Mouse (Mus musculus): ENCODE data around the gene Olfr763.
"Not testable (repeated sequence)": the region's sequence is repeated elsewhere in the genome, so short reads cannot be mapped to it uniquely, and the experiment has no call there.

Olfr763 gene

DNA sequence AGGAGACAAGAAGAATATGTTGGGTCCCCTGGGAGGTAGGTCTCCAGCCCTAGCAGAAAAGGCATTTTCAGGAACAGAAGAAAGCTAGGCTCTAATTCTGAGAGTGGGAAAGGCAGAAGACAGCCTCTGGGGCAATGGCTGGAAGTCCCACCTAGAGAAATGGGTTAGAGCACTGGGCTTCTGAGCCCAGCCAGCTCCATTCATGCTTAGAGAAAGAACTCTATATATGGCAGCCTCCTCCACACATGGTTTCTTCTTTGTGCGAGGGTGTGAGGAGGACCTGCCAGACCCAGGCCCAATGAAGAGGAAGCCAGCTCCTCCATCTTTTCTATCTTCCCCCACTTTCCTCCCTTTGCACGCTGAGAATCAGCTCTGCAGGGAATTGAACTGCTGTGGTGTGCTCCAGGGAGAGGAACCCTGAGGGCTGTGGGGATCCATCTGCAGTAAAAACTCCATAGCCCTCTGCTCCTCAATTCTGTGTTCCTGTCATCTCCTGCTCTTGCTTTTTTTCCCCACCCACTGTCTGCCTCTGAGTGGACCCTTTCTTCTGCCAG lies at the start of gene Olfr763:
Gene Olfr763 (plus strand): TSS at position 504 of the 554 bp plus-strand sequence.
- DNase-seq (ENCODE audit: low spot score in 2 of 2) = no peak

DNA sequence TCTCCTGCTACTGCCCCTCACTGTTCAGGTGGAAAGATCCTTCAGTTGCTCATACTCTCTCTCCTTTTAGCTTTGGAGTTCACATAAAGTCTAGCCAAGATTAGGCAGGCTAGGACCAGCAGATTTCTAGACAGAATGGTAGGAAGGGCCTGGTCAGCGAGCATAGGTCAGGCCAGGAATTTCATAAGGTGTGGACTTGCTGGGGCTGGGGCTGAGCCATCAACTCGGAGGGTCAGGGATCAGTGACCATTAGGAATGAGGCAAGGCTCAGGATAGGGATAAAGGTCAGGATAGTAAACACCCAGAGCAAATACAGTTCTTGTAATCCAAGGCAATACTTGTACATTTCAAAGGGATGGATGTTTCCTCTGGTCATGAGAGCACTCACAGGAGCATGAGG lies 45.6 kb upstream of the Olfr763 start:
- DNase-seq (ENCODE audit: low spot score in 2 of 2) = no peak

DNA sequence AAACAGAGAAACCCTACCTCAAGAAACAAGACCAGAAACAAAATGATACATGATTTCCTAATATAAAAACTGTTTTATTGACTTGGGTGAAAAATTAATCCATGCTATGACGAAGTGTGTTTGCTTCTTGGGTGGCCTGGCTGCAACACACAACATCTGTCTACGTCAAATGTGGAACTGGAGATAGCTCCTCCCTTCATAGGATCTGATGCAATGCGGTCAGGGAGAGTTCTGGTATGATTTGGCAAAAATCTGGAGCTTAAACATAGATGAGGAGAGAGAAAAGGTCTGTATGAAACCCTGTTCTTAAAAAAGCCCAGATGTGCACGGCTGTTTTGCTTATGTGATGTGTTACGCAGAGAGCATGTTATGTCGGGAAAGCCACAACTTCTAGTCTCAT lies 44.7 kb upstream of the Olfr763 start:
- no peak for DNase-seq (ENCODE audit: low spot score in 2 of 2)

DNA sequence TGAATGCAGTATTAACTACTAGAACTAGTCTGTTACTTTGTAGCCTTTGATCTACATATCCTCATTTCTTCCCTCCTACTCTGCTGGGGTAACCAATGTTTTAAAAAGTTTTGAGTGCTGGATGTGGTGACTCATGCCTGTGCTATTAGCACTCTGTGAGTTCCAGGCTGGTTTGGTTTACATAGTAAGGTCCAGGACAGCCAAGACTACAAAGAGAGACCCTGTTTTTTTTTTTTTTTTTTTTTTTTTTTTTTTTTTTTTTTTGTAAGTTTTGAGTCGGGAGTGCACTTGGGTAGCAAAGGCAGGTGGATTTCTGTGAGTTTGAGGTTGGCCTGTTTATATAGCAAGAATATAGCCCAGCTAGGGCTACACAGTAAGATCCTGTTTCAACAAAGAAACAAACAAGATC lies 42.2 kb upstream of the Olfr763 start:
- DNase-seq (ENCODE audit: low spot score in 2 of 2) = no peak

DNA sequence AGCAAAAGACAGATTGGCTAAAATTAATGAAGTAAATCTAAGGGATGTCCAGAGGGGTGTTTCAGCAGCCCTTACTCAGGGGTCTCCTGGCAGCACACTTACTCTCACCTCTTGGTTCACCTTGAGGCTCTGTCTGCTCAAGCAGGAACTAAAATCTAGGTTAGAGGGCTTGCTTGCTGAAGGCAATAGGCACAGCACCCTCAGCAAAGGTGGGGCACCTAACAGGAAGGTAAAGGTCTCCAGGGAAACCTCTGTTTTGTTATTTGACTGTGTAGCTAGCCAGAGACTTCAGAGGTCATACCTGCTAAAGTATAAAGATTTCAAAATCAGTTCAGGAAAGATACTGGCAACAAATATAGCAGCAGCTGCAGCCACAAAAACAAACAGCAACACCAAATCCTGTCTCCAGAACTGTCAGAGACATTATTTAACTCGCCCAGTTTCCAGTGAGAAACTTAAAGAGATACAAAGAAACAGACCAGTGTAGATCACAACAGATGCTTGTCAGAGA lies 39.8 kb upstream of the Olfr763 start:
- no peak for DNase-seq (ENCODE audit: low spot score in 2 of 2)

DNA sequence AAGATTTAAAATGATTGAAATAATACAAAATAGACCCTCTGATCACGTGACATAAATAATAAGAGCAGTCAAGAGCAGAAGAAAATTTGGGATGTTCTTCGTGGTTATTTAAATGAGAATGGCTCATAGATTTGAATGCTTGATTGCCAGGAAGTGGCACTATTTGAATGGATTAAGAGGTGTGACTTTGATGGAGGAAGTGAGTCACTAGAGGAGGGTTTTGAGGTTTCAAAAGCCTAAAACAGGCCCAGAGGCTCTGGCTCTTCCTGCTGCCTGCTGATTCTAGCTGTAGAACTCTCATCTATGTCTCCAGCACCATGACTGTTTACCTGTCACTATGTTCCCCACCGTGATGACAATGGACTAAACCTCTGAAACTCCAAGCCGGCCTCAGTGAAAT lies 37.8 kb upstream of the Olfr763 start:
- no peak for DNase-seq (ENCODE audit: low spot score in 2 of 2)

DNA sequence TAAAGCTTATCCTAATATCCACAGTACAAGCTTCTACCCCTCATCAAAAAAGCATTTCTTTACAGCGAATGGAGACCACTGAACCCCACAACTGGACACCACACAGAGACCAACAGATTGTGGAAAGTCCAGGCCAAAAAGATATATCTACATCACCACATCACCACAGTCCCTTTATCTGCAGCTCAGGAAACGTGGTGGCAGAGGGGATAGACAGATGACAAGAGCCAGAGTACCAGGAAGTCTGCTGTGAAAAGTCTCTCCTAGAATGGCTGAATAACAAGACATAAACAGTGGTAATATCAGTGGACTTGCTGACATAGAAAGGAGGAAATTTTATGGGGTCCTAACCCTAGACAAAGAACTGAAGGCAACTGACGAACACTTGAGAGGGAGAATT lies 34.2 kb upstream of the Olfr763 start:
- no peak for DNase-seq (ENCODE audit: low spot score in 2 of 2)

DNA sequence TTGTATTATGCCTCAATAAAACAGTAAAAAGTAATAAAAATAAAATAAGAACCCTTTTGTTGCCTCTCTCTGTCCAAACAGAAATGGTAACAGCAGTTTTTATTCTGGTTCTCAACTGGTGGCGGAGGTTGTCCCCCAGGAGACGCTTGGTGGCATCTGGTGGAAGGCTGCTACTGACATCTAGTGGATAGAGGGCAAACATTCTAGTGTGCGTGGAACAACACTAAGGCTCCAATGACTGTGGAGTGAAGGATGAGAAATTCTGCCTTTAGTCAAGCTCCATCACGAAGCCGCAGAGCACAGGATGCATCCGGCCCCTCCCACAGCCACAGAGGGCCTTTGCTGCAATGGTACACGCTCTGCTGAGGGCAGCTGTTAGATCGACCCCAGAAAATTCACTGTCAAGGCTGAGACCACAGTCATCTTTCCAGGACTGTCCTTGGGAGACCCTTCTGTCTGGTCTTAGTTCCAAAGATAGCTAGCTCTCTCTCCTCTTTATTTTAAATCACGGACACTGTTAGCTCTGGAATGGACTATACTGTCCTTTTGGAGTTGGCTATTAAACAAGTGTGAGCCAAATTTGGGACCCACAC lies 33.0 kb upstream of the Olfr763 start:
- DNase-seq (ENCODE audit: low spot score in 2 of 2) = peak in 1 of 2 experiments; percentile 36

DNA sequence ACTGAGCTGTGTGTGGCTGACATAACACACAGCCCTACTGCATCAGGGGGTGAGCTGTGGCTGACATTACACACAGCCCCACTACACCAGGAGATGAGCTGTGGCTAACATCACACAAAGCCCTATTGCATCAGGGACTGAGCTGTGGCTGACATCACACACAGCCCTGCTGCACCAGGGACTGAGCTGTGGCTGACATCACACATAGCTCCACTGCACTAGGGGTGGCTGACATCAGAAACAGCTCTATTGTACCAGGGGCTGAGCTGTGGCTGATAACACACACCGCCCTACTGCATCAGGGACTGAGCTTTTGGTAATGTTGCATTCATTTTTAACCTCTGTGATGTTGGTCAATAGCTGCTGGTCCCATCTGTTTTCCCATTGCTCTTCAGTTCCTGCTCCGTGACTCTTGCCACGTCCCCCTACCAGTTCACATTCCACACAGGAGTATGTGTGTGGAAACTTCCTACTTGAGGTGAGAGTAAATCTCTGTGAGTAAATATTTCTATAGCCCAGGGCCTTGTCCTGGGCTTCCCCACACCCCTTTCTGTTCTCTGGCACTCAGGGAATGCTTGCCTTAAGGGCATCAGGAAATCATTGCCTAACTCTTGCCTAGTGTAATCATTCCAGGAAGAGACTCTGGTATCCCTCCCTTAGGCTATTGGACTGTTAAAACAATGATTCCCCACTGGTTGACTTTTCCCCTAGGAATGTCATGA lies 29.8 kb upstream of the Olfr763 start:
- DNase-seq (ENCODE audit: low spot score in 2 of 2) = no peak

DNA sequence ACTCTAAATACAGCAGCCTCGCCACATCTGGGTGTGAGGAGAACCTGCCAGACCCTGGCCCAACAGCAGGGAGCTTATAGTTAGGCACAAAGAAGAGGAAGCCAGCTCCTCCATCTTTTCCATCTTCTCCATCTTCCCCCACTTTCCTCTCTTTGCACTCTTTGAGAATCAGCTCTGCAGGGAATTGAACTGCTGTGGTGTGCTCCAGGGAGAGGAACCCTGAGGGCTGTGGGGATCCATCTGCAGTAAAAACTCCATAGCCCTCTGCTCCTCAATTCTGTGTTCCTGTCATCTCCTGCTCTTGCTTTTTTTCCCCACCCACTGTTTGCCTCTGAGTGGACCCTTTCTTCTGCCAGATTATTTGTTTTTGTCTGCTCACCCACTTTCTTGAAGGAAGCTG lies 21.5 kb upstream of the Olfr763 start, which contains the start of gene Olfr9:
Gene Olfr9 (plus strand): TSS at position 301 of the 400 bp plus-strand sequence.
- not testable (repeated sequence) for DNase-seq (ENCODE audit: low spot score in 2 of 2)

DNA sequence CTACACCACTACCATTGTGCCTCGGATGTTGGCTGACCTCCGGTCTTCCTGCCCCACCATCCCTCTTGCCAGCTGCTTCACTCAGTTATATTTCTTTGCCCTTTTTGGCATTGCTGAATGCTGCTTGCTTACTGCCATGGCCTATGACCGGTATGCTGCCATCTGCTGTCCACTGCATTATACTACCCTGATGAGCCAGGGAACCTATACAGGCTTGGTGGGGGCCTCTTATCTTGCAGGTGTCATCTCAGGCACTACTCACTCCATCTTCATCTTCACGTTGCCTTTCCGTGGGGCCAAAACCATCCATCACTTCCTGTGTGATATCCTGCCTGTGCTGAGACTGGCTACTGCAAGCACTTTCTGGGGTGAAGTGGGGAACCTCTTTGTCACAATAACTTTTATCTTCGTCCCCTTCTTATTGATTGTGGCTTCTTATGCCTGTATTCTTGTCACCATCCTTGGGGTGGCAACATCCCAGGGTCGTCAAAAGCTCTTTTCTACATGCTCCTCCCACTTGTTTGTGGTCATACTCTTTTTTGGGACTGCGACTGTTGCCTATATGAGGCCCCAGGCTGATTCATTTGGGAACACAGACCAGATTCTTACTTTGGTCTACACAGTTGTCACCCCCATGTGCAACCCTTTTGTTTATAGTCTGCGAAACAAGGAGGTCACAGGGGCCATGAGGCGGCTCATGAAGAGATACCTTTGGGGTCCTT lies 20.3 kb upstream of the Olfr763 start:
- DNase-seq (ENCODE audit: low spot score in 2 of 2) = not testable (repeated sequence)

DNA sequence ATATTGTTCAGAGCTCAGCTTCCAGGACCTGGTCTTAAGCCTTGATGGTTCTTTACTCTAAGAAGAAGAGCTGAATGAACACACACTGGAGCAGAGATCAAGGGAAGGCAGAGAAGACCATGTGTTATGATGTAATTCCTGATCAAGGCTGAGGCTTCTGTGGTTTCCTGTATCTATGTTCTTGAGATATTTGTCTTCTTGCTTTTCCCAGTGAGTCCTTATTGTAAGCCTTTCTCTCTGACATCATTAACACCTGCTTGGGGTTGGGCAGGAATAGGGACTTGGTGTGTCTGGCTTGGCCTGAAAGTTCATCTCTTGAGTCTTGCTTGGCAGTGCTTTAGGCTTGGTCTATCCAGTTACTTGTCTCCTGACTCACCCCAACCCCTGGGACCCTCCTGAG lies 19.6 kb upstream of the Olfr763 start:
- DNase-seq (ENCODE audit: low spot score in 2 of 2) = no peak

DNA sequence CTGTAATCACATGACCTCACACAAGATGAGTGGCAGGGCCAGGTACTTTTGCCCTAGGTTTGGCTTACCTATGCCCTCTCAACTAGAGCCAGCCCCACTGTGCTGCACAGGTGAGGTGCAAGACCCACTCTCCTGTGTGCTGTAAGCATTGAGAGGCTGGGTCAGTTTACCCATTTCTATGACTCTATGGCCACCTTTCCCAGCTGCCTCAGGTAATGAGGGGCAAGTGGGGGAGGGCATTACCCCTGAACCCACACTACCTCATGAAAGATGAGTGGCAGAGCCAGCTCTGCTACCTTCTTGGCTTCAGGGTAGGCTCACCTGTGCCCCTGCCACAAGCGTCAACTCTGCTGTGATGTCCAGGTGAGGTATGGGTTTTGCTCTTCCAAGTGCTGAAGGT lies 14.8 kb upstream of the Olfr763 start:
- no peak for DNase-seq (ENCODE audit: low spot score in 2 of 2)

DNA sequence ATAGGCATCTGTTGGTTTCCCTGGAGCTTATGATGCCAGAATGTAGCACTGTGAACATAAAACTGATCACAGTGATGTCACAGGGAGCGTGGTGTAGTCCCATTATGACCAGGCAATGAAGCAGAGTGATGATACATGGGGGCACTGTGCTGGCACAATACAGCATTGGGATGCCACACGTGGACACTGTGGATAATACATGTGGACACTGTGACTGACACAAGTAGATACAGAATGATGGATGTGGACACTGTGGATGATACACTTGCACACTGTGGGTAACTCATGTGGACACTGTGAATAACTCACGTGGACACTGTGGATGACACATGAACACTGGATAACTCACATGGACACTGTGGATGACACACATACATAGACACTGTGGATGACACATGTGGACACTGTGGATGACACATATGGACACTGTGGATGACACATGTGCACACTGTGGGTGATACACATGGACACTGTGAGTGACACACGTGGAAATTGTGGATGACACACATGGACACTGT lies 14.0 kb upstream of the Olfr763 start:
- no peak for DNase-seq (ENCODE audit: low spot score in 2 of 2)

DNA sequence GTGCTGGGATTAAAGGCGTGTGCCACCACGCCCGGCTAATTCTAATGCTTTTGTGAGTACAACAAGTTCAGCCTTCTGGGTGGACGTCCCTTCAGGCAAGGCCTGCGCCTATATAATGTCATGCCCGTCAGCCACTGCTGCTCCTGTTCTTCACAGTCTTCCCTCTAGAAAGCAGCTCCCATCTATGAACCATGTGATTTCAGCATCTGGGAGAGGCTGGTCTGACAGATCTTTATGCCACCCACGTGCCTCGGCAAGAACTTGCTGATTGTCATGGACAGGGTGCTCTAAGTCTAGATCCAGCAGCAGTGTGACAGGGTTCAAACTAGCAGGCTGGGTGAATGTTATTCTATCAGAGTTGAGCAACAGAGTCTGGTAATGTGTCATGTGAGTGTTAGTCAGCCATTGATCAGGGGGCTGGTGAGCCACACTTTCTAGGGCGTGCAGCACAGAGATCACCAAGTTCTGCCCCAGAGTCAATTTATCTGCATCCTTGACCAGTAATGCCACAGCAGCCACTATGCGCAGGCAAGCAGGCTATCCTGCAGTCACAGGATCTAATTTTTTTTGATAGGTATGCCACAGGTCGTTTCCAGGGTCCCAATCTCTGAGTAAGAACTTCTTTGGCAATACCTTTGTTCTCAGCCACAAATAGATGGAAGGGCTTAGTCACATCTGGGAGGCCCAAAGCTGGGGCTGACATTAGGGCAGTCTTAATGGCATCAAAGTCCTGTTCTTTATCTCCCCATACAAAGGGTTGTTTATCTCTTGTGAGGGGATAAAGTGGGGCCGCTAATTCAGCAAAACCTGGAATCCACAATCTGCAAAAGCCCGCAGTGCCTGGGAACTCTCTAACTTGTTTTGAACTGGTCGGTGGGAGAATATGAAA lies 6.3 kb upstream of the Olfr763 start:
- no peak for DNase-seq (ENCODE audit: low spot score in 2 of 2)

DNA sequence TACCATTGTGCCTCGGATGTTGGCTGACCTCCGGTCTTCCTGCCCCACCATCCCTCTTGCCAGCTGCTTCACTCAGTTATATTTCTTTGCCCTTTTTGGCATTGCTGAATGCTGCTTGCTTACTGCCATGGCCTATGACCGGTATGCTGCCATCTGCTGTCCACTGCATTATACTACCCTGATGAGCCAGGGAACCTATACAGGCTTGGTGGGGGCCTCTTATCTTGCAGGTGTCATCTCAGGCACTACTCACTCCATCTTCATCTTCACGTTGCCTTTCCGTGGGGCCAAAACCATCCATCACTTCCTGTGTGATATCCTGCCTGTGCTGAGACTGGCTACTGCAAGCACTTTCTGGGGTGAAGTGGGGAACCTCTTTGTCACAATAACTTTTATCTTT lies 920 bp downstream of the Olfr763 start:
- DNase-seq (ENCODE audit: low spot score in 2 of 2) = not testable (repeated sequence)

DNA sequence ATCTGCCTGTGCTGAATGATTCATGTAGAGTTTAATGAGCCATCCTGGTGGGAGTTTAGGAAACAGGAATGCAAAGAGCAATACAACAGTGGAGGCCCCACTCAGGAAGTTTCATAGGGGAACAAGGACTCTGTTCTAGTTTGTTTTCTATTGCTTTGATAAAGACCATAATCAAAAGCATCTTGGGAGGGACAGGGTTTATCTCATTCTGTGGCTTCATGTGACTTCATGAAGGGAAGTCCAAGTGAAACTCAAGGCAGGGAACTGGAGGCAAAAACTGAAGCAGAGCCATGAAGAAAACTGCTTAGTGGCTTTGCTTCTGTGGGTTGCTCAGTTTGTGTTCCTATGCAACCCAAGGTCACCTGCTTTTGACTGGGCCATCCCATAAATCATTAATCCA lies 3.9 kb downstream of the Olfr763 start:
- DNase-seq (ENCODE audit: low spot score in 2 of 2) = no peak

DNA sequence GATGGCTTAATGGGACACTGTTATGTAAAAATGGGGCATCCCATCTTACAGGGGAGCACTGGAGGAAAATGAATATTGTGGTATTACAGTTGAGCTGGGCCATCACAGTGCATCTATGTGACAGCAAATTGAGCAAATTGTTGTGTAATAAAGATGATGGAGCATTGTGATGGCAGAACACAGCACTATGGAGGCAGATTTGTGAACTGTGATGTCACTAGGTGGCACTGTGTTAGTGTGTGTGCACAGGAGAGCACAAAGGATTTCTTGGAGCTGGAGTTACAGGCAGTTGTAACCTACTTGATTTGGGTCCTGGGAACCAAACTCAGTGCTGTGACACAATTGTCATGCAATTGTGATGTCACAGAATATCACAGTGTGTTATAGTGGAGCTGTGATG lies 12.7 kb downstream of the Olfr763 start:
- no peak for DNase-seq (ENCODE audit: low spot score in 2 of 2)

DNA sequence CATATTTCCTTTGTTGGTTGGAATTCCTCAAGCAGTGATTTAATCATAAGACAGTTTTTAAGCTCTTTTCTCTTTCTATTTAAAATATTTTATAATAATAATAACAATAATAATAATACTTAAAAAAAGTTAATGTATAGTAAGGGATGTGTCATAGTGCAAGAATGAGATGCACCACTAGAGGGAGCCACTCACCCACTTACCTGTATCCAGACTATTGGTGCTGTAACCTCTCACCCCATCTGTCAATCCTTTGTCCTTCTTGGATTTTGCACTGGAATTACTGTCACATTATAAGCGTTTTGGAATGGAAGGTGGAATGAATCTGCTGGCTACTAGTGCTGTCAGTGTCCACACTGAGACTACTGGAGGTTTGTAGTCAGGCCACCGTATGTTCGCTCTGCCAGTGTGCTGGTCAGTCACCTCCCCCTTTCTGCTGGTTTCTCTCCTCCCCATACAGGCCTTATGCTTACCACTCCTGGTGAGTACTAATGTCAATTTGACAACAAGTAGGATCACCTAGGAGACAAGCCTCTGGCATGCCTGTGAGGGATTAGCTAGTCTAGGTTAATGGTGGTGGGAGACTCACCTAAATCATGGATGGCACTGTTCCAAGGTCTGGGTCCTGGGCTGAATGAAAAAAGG lies 15.5 kb downstream of the Olfr763 start:
- no peak for DNase-seq (ENCODE audit: low spot score in 2 of 2)

DNA sequence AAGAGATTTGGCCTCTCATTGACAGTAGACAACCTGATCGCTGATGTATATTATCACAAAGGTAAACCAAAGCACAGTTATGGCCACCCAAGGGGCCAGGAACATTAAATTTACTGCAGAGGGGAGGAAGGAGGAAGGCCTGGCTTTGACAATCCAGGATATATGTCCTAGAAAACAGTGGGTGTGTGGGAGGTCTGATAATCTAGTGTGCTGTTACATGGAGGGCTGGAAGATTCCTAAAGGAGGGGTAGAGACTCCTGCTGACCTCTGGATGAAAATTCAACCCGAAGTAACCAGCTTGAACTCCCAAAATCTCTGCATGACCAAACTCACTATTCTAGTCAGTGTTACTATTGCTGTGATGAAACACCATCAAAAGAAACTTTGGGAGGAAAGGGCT lies 17.8 kb downstream of the Olfr763 start:
- DNase-seq (ENCODE audit: low spot score in 2 of 2) = no peak

DNA sequence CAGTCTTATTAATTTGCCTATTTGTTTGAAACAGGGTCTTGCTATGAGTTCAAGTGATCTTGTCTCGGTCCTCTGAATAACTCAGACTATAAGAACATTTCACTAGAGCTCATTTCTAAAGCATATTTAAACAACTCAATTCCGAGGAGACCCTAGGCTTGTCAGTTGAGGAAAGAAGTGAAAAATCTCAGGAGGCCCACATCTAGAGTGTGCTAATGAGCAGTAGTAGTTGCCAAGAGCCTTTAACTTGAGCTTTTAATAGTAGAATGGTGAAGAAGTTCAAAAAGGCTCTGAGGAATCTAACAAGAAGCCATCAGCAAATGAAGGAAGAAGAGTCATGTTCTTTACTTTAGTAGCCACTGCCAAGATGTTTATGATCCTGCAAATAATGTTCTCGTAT lies 29.2 kb downstream of the Olfr763 start, which contains the start of gene Olfr764-ps1:
Gene Olfr764-ps1 (minus strand): TSS at position 101 of the 400 bp plus-strand sequence.
- DNase-seq (ENCODE audit: low spot score in 2 of 2) = no peak
